Mouse (Mus musculus): ENCODE results near the gene Cwc22.

Cwc22 gene

DNA sequence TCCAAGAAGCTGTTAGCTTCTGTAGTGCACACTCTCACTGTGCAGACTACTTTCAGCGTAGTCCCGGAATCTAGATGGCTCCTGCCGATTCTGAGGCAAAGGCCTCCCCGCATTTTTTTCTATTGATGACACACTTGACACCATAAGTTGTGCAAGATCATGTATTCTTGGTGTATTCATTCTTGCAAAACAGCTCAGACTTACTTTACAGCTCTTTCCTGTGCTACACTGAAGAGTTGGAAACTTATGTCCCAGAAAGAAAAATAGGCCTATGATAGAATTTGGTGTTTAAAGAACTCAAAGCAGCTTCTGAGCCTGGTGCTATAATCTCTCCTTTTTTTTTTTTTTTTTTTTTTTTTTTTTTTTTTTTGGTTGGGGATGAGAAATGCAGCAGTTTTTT, 23.8 kb upstream of the Cwc22 start:
- no peak for DNase-seq

DNA sequence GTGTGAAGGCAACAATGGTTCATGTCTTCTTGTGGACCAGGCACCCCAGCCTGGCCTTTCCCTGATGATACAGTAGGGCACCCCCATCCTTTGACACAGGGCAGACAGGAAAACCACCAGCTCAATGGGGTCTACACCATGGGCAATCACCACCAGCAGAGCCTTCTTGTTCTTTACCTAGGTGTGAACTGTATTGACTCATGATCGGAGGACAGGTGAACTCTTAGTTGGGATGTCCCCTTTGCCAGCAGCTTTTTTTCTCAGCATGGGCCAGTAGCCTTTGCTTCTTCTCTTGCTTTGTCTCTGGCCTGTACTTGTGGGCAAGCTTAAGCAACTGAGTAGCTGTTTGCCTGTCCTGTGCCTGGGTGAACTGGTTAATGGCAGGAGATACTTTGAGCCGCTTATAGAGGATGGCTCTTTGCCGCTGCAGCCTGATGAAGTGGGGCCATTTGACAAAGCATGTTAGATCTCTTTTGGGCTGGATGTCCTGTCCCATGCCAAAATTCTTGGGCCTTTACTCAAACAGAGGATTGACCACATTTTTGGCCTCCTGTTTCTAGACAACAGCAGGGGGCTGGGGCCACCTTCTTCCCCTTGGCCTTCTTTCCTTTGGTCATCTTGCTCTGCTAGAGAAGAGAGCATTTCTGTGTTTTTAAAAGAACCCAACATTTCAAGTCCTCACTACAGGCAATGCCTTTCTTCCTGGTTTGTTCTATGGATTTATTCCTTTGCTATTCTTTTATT, 16.4 kb upstream of the Cwc22 start:
- no peak for DNase-seq

DNA sequence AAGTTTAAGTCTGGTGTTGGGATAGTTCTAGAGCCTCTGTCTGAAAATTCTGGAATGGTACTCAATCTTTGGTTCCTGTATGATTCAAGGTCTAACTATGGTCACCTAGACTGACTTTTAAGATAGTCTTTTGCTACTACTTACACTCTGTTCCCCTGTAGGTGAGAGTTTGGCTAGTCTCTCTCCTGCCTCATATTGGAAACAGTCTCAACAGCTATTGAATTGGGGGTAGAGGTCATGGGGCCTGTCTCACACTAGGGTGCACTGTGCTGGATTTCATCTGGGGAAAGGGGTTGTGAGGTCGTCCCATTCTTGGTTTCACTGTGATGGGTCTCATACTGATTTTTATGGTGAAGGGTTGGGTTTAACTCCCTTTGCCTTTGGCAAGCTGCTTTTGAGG, 15.1 kb upstream of the Cwc22 start:
- no peak for DNase-seq

DNA sequence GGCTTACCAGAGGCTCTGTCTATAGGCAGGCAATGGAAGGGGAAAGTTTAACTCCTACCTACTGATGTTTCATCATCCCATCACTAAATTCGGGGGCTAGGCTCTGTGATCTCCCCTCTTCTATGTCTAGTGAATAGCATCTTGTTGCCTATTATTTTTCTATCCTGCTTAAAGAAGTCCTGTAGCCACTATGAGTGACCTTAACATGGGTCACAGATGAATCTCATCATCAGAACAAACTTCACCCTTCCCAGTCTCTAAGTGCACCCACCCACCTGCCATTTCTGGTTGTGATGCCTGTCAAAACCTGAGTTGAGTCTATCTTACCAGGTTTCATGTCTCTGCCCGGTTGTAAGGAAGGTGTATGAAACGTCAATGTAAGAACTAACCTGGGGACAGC, 14.5 kb upstream of the Cwc22 start:
- no peak for DNase-seq

DNA sequence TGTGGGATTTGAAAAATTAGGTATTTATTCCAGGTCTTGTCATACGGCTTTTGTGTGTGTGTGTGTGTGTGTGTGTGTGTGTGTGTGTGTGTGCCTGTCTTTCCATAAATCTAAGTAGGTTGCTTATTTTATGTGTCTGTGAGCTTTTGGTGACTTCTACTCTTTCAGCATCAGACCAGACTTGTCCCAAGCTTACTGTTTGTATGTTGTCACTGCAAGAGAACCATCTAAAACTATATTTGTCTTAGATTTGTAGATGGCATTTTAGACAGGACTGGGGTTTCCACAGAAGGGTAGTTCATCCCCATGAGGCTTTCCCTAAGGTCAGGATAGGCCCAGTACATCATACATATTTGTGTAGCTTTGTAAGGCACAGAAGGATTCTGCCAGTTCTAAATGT, 13.2 kb upstream of the Cwc22 start:
- no peak for DNase-seq

DNA sequence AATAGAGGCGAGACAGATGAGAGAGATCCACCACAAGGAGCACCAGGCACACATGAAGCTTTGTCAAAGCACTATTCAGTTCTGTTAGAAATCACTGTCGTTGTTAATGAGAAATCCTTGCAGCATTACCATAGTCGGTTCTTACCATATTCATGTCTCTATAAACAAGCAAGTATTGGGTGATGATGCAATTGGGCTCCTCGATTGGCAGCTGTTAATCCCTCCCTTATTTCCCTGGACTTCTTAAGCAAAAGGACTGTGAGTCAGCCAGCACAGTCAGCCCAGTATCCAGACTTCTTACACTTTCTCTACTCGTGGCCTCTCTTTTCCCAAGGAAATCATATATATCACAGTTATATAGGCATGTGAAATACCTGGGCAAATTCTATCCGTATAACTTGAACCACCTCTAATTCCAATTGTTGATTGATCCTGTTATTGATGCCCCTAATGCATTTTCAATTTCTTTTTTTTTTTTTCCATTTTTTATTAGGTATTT, 5.3 kb upstream of the Cwc22 start:
- DNase-seq: no peak

DNA sequence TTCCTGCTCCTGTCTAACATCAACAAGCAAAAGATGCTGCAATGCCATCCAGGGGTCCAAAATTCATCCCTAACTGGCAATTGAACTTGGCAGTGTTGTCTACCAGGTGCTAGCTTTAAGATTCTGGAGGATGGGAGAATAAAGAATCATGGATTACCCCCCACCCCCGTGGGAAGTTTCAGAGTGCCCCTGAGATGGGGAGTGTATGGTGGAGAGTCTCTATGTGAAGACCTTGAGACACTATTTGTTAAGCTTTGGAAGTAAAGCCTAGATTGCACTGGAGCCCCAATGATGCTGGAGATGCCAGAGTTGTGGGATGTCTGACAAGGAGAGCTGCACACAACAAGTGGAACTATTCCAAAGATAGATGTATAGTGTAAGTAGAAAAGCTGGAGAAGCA, 3.9 kb upstream of the Cwc22 start:
- no peak for DNase-seq

DNA sequence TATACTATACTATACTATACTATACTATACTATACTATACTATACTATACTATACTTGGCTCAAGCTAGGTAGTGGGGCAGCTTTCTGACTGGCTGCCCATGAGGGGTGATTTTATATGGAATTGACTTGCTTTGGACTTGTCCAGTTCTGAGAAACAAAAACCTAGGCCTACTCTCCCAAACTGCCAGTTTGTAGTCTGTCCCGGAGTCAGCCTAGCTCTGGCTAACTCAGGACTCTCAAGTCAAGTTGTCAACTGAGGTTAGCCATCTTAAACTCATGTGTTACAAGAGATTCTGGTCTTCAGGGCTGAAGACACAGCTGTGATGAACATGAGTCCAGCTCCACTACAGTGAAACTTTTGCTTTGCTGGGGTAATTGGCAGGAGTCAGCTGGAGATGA, 3.3 kb upstream of the Cwc22 start:
- no peak for DNase-seq

DNA sequence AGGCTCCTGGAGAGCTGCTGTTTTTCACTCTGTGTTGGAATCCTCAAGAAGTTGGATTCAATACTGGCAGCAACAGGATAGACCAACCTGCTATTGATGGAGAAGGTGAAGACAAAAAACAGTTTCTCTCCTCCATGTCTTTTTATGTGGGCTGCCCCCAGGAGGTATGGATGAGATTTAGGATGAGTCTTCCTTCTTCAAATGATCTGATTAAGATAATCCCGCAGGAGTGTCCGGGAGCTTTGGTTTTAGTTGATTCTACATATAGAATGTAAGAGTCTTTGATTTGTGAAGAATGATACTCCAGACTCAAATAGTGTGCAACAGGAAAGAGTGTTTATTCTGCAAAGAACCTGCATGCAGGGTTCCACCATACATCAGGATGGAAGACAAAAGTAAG, 2.7 kb upstream of the Cwc22 start:
- no peak for DNase-seq

DNA sequence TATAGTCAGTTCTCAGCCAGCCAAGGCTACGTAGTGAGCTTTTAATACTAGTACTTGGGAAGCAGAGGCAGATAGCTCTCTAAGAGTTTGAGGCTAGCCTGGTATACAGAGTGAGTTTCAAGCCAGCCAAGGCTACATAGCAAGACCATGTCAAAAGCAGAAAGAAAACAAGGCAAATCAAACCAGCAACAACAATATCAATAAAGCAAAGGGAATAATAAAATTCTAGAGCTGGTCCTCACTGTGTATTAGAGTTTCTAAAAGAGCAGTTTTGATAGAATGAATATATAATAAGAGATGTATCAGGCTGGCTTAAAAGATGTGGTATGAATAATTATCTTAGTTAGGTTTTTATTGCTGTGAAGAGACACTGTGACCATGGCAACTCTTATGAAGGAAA, 2.0 kb upstream of the Cwc22 start:
- no peak for DNase-seq

DNA sequence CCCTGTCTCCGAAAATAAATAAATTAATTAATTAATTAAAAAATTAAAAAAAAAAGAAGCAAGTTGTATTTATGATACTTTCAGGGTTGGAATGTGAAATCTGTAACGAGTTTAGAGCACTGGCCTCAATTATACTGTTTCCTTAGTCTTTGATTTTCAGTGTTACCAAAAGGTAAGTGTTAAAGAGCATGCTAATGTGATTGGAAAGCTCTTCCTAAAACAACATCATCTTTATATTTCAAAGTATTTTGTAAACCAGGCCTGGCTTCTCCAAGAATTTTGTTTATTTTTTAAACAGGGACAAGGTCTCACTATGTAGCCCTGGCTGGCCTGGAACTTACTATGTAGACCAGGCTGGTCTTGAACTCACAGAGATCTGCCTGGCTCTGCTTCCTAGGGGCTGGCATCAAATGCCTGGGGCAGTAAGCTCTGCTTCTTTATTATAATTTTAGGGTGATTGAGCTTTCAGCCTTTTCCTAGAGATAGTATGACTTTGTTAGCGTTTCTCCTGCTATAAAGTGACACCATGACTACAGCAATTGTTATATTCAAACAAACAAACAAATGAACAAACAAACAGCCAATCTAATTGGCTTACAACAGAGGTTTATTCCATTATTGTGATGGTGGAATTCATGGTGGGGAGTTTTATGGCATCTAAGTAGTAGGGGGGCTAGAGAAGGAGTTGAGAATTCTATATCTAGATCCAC, 1.1 kb upstream of the Cwc22 start:
- DNase-seq: no peak

DNA sequence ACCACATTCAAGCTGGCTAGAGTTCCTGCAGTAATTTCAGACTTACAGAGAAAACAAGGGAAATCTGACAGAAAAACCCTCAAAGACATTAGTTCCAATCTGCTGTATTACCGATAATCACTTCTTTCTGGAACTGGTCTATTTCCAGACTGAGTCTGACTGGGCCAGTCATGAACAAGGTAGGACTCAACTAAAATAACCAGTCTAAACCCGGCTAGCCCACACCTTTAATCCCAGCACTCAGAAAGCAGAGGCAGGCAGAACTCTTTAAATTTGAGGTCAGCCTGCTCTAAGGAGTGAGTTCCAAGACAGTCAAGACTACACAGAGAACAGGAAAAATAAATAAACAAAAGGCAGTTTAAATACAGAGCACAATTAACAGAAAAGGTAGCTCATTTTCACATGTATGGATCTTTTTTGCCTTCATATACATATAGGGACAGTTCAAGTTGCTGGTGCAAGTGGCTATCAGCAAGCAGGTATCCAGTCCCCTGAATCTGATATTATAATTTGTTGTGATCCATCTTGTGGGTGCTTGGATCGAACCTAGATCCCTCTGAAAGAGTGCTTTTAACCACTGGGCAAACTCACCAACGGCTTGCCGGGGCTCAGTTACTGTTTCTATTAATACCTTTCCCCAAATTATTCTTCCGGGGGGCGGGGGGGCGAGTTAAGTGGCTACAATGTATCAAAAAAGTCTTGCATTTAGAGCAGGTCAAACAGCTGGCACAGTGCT, 1.1 kb downstream of the Cwc22 start:
- DNase-seq: no peak

DNA sequence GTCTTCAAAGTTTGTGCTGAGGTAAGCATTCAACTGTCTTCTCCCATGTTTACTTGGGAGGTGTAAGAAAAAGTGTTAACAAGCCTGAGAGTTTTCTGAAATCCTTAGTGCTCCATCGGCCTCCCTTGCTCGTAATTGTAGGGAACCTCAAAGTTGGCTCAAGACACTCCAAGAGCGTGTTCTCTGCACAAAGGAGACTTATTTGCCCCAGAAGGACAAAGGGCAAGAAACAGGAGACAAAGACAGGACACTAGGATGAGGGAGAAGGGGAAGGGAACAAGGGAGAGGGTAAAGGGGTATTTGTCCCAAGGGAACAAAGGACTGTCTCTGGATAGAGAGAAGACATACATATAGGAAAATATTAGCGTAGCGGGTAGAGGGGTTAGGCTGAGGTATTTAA, 1.9 kb downstream of the Cwc22 start:
- no peak for DNase-seq

DNA sequence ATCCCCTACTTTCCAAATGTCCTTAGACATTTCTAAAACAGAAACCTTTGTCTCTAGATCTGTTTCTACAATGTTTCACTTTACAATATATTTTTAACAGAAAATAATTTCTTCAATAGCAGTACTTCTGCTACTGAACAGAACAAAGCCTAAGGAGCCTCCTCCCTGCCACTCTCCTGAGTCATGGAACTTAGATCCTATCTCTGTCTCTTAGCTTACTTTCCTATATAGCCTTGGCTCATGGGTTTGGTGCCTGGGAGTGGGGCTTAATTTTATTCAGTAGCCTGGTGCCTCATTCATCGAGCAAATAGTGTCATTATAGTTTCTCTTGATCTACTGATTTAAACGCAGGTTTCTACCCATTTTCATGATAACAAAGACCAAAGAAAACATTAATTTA, 4.2 kb downstream of the Cwc22 start:
- no peak for DNase-seq

DNA sequence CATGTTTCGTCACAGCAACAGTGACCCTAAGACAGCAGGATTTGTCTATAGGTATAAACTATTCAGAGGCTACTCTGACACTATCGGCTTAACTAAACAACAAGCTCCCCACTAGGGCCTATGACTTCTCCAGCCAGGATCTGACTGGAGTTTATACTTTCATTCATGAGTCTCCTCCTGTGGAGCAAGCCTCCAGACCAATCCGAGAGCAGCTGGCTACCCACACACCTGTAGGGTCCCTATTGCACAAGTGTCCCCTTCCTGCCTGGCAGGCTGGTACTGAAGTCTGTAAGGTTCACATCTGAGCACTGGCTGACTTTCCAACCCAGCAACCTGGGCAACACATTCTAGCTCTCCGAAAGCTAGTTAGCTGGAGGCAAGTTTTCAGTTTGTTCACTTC, 7.9 kb downstream of the Cwc22 start:
- DNase-seq: no peak

DNA sequence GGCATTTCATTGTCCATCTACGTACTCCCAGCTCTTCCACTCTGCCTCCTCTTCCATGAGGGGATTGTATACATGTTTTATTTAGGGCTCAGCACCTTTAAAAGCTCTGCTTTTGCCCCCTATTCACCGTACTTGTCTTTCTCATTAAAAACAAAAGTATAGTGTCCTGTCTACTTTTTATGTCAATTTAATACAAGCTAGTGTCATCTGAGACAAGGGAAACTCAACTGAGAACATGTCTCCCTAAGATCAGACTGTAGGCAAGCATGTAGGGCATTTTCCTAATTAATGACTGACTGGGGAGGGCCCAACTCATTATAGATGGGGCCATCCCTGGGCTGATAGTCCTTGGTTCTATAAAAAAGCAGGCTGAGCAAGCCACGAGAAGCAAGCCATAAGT, 8.4 kb downstream of the Cwc22 start:
- DNase-seq: no peak

DNA sequence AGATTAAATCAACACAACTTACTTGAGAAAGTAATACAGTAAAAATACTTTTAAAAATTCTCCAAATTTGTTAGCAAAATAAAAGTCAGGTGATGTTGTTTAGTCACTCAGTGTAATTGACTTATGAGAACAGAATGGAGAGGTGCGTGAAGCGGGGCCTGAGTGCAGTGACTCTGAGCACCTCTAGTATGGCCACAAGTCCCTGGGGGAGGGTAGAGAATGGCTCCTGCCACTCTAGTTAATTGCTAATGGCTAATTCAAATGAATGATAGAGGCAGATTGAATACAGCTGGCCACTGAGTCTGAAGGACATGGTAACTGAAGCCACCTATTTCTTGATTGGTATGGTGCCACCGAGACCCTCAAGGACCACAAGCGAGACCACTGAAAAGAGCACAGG, 12.0 kb downstream of the Cwc22 start:
- DNase-seq: no peak

DNA sequence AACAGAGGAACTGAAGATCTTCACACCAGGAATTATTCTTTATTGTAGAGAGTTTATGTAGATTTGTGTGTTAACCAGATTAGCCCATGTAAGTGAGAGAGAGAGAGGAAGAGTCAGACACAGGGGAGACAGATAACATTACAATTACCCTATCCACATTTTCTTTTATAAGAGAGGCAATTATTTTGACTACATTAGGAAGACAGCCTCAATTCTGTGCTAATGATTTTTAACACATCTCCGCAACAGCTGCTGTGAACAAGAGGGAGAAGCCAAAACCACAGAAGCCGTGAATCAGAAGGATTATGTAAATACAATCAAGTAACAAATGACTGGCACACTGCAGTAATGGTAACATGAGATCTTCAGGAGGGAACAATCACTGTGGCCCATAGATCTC, 12.5 kb downstream of the Cwc22 start:
- DNase-seq: no peak

DNA sequence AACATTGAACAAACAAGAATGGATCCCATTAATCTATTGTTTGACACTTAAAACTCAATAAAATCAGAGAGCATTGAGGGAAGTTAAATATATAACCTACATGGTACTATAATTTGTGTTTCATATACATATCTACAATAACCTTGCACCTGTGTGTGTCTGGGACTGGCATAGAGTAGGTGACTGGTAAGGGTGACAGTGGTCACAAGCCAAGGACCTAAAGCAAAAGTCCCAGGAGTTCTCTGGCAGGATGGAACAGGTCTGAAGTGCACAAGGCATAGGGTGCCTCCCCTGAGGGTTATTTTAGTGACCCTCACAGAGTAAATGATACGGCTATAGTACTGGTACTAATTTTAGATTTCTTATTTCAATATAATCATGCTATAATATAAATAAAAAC, 14.2 kb downstream of the Cwc22 start:
- DNase-seq: no peak

DNA sequence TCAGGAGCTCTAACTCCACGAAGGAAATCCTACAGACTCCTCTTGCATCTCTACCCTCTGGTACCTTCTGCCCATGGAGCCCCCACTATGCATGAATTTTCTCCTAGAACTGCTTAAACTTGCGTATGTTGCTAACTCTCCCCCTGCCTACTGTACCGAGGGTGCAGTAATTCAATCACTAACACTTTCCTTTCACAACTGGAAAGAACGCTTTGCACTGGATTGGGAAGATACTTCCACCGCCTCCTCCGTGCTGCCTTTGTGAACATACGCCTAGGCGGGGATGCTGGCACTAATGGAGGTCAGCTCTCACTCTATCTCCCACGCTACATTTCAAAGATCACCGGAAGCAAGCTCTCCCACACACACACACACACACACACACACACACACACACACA, 17.8 kb downstream of the Cwc22 start:
- DNase-seq: no peak

DNA sequence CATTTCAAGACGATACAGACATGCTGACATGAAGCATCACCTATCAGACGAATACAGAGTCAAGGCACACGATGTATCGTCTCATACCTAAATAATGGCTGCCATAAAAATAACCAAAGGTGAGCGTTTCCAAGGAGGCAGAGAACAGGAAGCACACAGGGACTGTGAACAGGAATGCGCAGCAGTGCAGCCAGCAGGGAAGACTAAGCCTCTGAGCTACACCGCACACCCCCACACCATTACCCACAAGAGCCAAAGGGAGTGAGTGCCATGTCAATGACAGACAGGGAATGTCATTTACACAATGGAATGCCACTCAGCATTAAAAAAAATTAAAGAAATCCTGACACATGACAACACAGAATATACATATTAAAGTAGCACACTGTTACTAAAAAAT, 19.7 kb downstream of the Cwc22 start:
- DNase-seq: no peak

DNA sequence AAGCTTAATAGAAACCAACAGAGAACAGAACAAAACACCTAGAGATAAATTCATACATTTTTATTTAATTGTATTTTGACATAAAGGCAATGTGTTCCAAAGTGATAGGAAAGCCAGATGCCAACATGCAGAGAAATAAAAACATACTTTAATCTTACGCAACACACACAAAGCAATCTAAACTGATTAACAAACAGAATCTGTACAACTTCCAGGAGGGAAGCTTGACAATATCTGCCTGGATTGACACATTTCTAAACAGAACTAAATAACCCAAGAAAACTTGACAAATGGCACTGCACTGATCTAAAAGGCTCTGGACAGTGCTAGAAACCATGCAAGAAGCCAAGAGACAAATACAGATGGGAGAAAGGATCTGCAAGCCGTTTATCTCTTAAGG, 20.2 kb downstream of the Cwc22 start:
- no peak for DNase-seq

DNA sequence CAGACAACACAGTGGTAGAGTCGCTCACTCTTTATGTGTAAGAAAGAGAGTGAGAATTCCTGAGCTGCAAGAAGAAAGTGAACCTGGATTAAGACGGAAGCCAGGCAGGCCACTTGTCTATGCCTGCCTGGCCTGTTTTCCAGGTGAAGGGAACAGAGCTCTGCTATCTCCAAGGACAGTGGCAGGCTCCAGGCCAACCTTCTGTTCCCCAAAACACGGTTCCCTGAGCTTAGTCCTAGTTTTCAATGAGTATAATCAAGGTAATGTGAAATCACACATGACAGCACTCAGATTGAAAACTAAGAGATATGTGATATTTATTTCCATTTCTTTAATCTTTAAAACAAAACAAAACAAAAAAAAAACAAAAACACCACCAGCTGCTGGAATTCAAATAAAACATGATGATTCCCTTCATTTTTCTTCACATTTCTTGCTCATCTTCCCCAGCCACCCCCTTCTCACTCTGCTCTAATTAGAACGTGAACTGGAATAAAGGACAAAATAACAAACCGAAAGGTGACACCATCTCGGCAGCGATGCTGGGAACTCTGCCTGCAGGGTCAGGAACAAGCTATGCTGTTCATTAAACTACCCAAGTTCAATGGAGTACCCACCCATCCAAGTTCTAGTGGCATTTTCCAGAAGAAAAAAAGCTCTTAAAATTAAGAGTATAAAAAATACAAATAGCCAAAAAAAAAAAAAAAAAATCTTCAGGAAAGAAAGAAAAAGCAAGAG, 20.8 kb downstream of the Cwc22 start:
- no peak for DNase-seq

Data from kidney, adult 8-10 months (tissue).